Comparison of ENCODE assay signal across 25 mouse cellular contexts in genomic region chr10:95628338-95628737, GRCm38 (mm10). TPM values are rescaled to one million over a fixed set of nuclear protein-coding genes. Genes with fewer than 3 reads are reported as not detected.
"Had no signal": no experiment of that assay in that cellular context is flagged by ENCODE, and none has a peak within 500 bp of the region (broad histone marks: within the 10 kb centered on the region; RNA-seq: fewer than 3 reads in every experiment).

No protein-coding gene starts in this region.

- H3K4me2 ChIP-seq: liver, embryonic 15.5 days; lung, embryonic 14.5 days; midbrain, embryonic 11.5 days; midbrain, embryonic 13.5 days; midbrain, embryonic 15.5 days; neural tube, embryonic 13.5 days; neural tube, embryonic 15.5 days; stomach, embryonic 15.5 days had no signal

- H3K4me3 ChIP-seq: liver, embryonic 15.5 days; megakaryocyte, embryonic 14.5 days; midbrain, embryonic 13.5 days; midbrain, embryonic 15.5 days; neural tube, embryonic 13.5 days; neural tube, embryonic 15.5 days; stomach, embryonic 15.5 days had no signal

- DNase-seq: lung, adult 18-20 months; lung, embryonic 14.5 days; lung, postnatal 10 days; retina, postnatal 1 day; right cerebral cortex, adult 18-20 months; right cerebral cortex, postnatal 25 days; right cerebral cortex, postnatal 4 days; spleen, adult 18-20 months; thymus, adult 2 months; thymus, postnatal 25 days; thymus, postnatal 4 days had no signal

- H3K27me3 ChIP-seq: liver, embryonic 15.5 days; midbrain, embryonic 13.5 days; midbrain, embryonic 15.5 days; neural tube, embryonic 13.5 days; neural tube, embryonic 15.5 days; stomach, embryonic 15.5 days had no signal

- H3K36me3 ChIP-seq: liver, embryonic 15.5 days; midbrain, embryonic 13.5 days; midbrain, embryonic 15.5 days; neural tube, embryonic 13.5 days; neural tube, embryonic 15.5 days; stomach, embryonic 15.5 days had no signal

RNA-seq across cellular contexts. Expression of gene Anapc15-ps, which starts 44.9 kb away (rescaled TPM):
- polyA plus RNA-seq: liver, embryonic 15.5 days; lung, embryonic 14.5 days; lung, embryonic 16.5 days; midbrain, embryonic 11.5 days; midbrain, embryonic 13.5 days; midbrain, embryonic 15.5 days; midbrain, postnatal 0 days; neural tube, embryonic 11.5 days; neural tube, embryonic 13.5 days; neural tube, embryonic 15.5 days; small intestine, adult 2 months; stomach, postnatal 0 days; testis, adult 2 months; thymus, adult 2 months had no signal
